Mouse (Mus musculus) kidney, embryonic 14.5 days (tissue): ENCODE results near the gene Unc13a. TPM values are rescaled to one million over a fixed set of nuclear protein-coding genes. Genes with fewer than 3 reads are reported as not detected.

Source experiments
- ATAC-seq: fragments of 200-750 bp; cut with Nextera tagmentation; 2 replicates; pipeline ENCODE4 v1.8.0; 2017; ENCODE audit warnings: moderate number of reproducible peaks, mild to moderate bottlenecking, moderate TSS enrichment, moderate library complexity; ENCODE audit not compliant: low FRiP score, low TSS enrichment
- H3K27ac ChIP-seq: fragments of 300-500 bp; sonication (generic); 2 replicates; pipeline ENCODE4 v1.5.1; 2014; ENCODE audit warnings: low read depth, mild to moderate bottlenecking, low read length, moderate library complexity, mixed read lengths
- H3K27me3 ChIP-seq: fragments of 300-500 bp; sonication (generic); 2 replicates; pipeline ENCODE4 v1.6.1; 2014; ENCODE audit warnings: mild to moderate bottlenecking, low read length; ENCODE audit not compliant: control insufficient read depth, insufficient read depth
- H3K36me3 ChIP-seq: fragments of 300-500 bp; sonication (generic); 2 replicates; pipeline ENCODE4 v1.6.1; 2014; ENCODE audit warnings: low read length, mixed read lengths; ENCODE audit not compliant: control insufficient read depth, insufficient read depth
- H3K4me1 ChIP-seq: fragments of 300-500 bp; sonication (generic); 2 replicates; pipeline ENCODE4 v1.6.1; 2014; ENCODE audit warnings: low read length, mixed read lengths; ENCODE audit not compliant: control insufficient read depth, insufficient read depth
- H3K4me2 ChIP-seq: fragments of 300-500 bp; sonication (generic); replicated peaks from 2 replicates; pipeline ENCODE4 v1.6.1; 2014; ENCODE audit warnings: low read depth, mild to moderate bottlenecking, low read length
- H3K4me3 ChIP-seq: fragments of 300-500 bp; sonication (generic); 2 replicates; pipeline ENCODE4 v1.5.1; 2014; ENCODE audit warnings: mild to moderate bottlenecking, low read length
- H3K9ac ChIP-seq: fragments of 300-500 bp; sonication (generic); 2 replicates; pipeline ENCODE4 v1.6.1; 2014; ENCODE audit warnings: low read depth, mild to moderate bottlenecking, low read length, moderate library complexity
- H3K9me3 ChIP-seq: fragments of 300-500 bp; sonication (generic); 2 replicates; pipeline ENCODE4 v1.6.1; 2016; ENCODE audit warnings: low read length; ENCODE audit not compliant: control insufficient read depth
- whole genome bisulfite sequencing: fragments of 180-500 bp; shearing (Covaris S2); extraction: QIAGEN DNeasy Blood & Tissue Kit; methylation state at CpG from one replicate; pipeline ENCODE4 v1.1.7; 2014; 5-methylcytosine and 5-hydroxymethylcytosine counted together
- polyA plus RNA-seq: library from polyadenylated mRNA; unstranded; fragments of >200 nt; fragmentation: Nextera tagmentation; extraction: Ambion mirVana; gene quantifications from 2 replicates; pipeline ENCODE4 v1.2.1, GENCODE M21; 2014

The Unc13a gene
- polyA plus RNA-seq, 1 experiment from 2014 or later, result 0.50 TPM

GRCm38 (mm10) chr8:71604021-71604420 is 67.5 kb downstream of the Unc13a start:
- 61% methylated on average over 7 of the region's 7 CpGs for WGBS
- no peaks in the 10 kb centered on the region for H3K9me3 ChIP-seq
- H3K4me2 ChIP-seq, result no peak overlapping the region
- H3K4me3 ChIP-seq, result no peak overlapping the region
- H3K27me3 ChIP-seq, result peaks cover 24% of the 10 kb centered on the region
- H3K4me1 ChIP-seq, result peaks cover 15% of the 10 kb centered on the region
- ATAC-seq, result no peak
- H3K27ac ChIP-seq, result no peak overlapping the region
- H3K36me3 ChIP-seq, result no peaks in the 10 kb centered on the region
- no peak overlapping the region for H3K9ac ChIP-seq

GRCm38 (mm10) chr8:71602666-71603334 is 68.8 kb downstream of the Unc13a start:
- H3K27me3 ChIP-seq, result peaks cover 24% of the 10 kb centered on the region
- H3K9ac ChIP-seq, result peak overlapping the region; percentile 50
- peak; percentile 84 for ATAC-seq
- 1% methylated on average over 32 of the region's 32 CpGs for WGBS
- no peaks in the 10 kb centered on the region for H3K36me3 ChIP-seq
- no peaks in the 10 kb centered on the region for H3K9me3 ChIP-seq
- H3K4me2 ChIP-seq, result peak overlapping the region; percentile 63
- no peak overlapping the region for H3K27ac ChIP-seq
- peak overlapping the region; percentile 29 for H3K4me3 ChIP-seq
- peaks cover 15% of the 10 kb centered on the region for H3K4me1 ChIP-seq

- H3K27me3 ChIP-seq, result peaks cover 24% of the 10 kb centered on the region
- WGBS, result 3% methylated on average over 64 of the region's 65 CpGs
- H3K4me2 ChIP-seq, result peak overlapping the region; percentile 63
- H3K4me3 ChIP-seq, result peak overlapping the region; percentile 29
- H3K9me3 ChIP-seq, result no peaks in the 10 kb centered on the region
- peaks cover 15% of the 10 kb centered on the region for H3K4me1 ChIP-seq
- peak; percentile 14 for ATAC-seq
- peak overlapping the region; percentile 50 for H3K9ac ChIP-seq
- no peak overlapping the region for H3K27ac ChIP-seq
- H3K36me3 ChIP-seq, result no peaks in the 10 kb centered on the region
These were observed 69.5 kb downstream of the Unc13a start for GRCm38 (mm10) chr8:71601939-71602665.

GRCm38 (mm10) chr8:71598841-71599240 is 72.7 kb downstream of the Unc13a start:
- H3K4me2 ChIP-seq, result no peak overlapping the region
- WGBS, result 89% methylated on average over 5 of the region's 5 CpGs
- no peaks in the 10 kb centered on the region for H3K9me3 ChIP-seq
- peaks cover 21% of the 10 kb centered on the region for H3K27me3 ChIP-seq
- no peak overlapping the region for H3K4me3 ChIP-seq
- H3K4me1 ChIP-seq, result peaks cover 15% of the 10 kb centered on the region
- no peak overlapping the region for H3K27ac ChIP-seq
- no peaks in the 10 kb centered on the region; the same call in 1 of the 2 replicates for H3K36me3 ChIP-seq
- no peak for ATAC-seq
- no peak overlapping the region for H3K9ac ChIP-seq

- Histone ChIP-seq H3K9ac (no peak overlapping the region), H3K4me1 (peaks cover 14% of the 10 kb centered on the region), H3K9me3 (no peaks in the 10 kb centered on the region), H3K4me2 (no peak overlapping the region), H3K27me3 (peaks cover 17% of the 10 kb centered on the region), H3K36me3 (no peaks in the 10 kb centered on the region; the same call in 1 of the 2 replicates), H3K27ac (no peak overlapping the region), H3K4me3 (no peak overlapping the region)
- ATAC-seq, result no peak
These were observed 73.2 kb downstream of the Unc13a start for GRCm38 (mm10) chr8:71598375-71598774.

- H3K27ac ChIP-seq, result no peak within 1 kb of the TSS
- no peaks in the 10 kb centered on the region; the same call in 1 of the 2 replicates for H3K36me3 ChIP-seq
- H3K4me1 ChIP-seq, result peaks cover 14% of the 10 kb centered on the region
- H3K27me3 ChIP-seq, result peaks cover 11% of the 10 kb centered on the region
- no peaks in the 10 kb centered on the region for H3K9me3 ChIP-seq
- 78% methylated on average over 3 of the region's 3 CpGs for WGBS
- no peak within 1 kb of the TSS for H3K4me2 ChIP-seq
- ATAC-seq, result no peak
- no peak within 1 kb of the TSS for H3K4me3 ChIP-seq
- H3K9ac ChIP-seq, result no peak within 1 kb of the TSS; the same call in 1 of the 2 replicates
These were observed 74.1 kb downstream of the Unc13a start, which contains the start of gene Fam129c for GRCm38 (mm10) chr8:71597451-71597850. Gene Fam129c, plus strand, starts transcription at chr8:71597648.

GRCm38 (mm10) chr8:71596798-71597197 is 74.8 kb downstream of the Unc13a start:
- ATAC-seq, result no peak
- H3K27me3 ChIP-seq, result peaks cover 4% of the 10 kb centered on the region
- WGBS, result 85% methylated on average over 4 of the region's 4 CpGs

GRCm38 (mm10) chr8:71596384-71596783 is 75.2 kb downstream of the Unc13a start:
- no peak overlapping the region for H3K4me2 ChIP-seq
- H3K27ac ChIP-seq, result no peak overlapping the region
- H3K4me1 ChIP-seq, result peaks cover 8% of the 10 kb centered on the region; the same call in 1 of the 2 replicates
- H3K27me3 ChIP-seq, result no peaks in the 10 kb centered on the region
- no peak for ATAC-seq
- WGBS, result 53% methylated on average over 6 of the region's 6 CpGs
- H3K9ac ChIP-seq, result no peak overlapping the region; the same call in 1 of the 2 replicates
- no peaks in the 10 kb centered on the region; the same call in 1 of the 2 replicates for H3K36me3 ChIP-seq
- H3K4me3 ChIP-seq, result no peak overlapping the region
- no peaks in the 10 kb centered on the region for H3K9me3 ChIP-seq

More at GRCm38 (mm10) chr8:71596798-71597197, 74.8 kb downstream of the Unc13a start:
- peaks cover 8% of the 10 kb centered on the region; the same call in 1 of the 2 replicates for H3K4me1 ChIP-seq
- no peak overlapping the region for H3K4me3 ChIP-seq
- no peak overlapping the region for H3K4me2 ChIP-seq
- no peaks in the 10 kb centered on the region; the same call in 1 of the 2 replicates for H3K36me3 ChIP-seq
- no peaks in the 10 kb centered on the region for H3K9me3 ChIP-seq
- no peak overlapping the region for H3K9ac ChIP-seq
- no peak overlapping the region for H3K27ac ChIP-seq

GRCm38 (mm10) chr8:71595862-71596261 is 75.7 kb downstream of the Unc13a start:
- WGBS, result 8% methylated on average over 27 of the region's 27 CpGs
- H3K36me3 ChIP-seq, result no peaks in the 10 kb centered on the region; the same call in 1 of the 2 replicates
- no peak overlapping the region for H3K9ac ChIP-seq
- H3K27ac ChIP-seq, result no peak overlapping the region
- peak; percentile 26; the same call in 1 of the 2 replicates for ATAC-seq
- no peaks in the 10 kb centered on the region for H3K27me3 ChIP-seq
- peaks cover 12% of the 10 kb centered on the region for H3K4me1 ChIP-seq
- no peaks in the 10 kb centered on the region for H3K9me3 ChIP-seq
- H3K4me2 ChIP-seq, result peak overlapping the region; percentile 15; the same call in 1 of the 2 replicates
- no peak overlapping the region for H3K4me3 ChIP-seq
